Mouse (Mus musculus): ENCODE results near the gene Tmem56.

DNA sequence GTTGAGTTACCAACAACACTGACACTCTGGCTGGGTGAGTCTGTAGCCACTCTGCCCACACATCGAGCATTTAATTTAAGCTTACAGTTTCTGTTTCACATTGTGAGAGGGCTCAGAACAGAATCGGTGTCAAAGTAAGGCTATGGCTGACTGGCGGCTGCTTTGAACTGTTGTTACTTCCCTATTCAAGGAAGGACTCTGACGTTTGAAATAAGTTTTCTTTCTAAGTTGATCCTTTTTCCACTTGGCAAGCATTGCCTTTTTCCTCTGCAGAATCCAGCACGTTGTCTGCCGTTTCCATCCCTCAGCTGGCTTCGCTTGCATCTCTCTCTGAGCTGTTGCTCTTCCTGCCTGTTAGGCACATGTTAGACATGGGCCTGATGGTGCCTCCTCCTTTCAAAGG is 47.3 kb upstream of the Tmem56 start:
- TF ChIP-seq CTCF (IDR thresholded peaks at IDR 0.05; ENCODE audit: low read depth, low read length) = no peak
- TF ChIP-seq POLR2A (IDR thresholded peaks at IDR 0.05; ENCODE audit: extremely low read depth, insufficient read depth, low read length) = no peak
